Mouse (Mus musculus): ENCODE measurements around the gene Gng3.
"Not testable (repeated sequence)": the region's sequence is repeated elsewhere in the genome, so short reads cannot be mapped to it uniquely, and the experiment has no call there.

Gene Gng3

GRCm38 (mm10) chr19:8848356-8848755, 9.4 kb upstream of the Gng3 start:
- intact Hi-C loops (cut with DNase I) = no loop called here

GRCm38 (mm10) chr19:8844371-8845129, 5.6 kb upstream of the Gng3 start:
- intact Hi-C loops (cut with DNase I) = no loop called here

- intact Hi-C loops (cut with DNase I) = no loop called here
Measured at GRCm38 (mm10) chr19:8842961-8843360, 4.0 kb upstream of the Gng3 start.

GRCm38 (mm10) chr19:8841012-8841411, 2.0 kb upstream of the Gng3 start:
- intact Hi-C loops (cut with DNase I) = no loop called here

GRCm38 (mm10) chr19:8839908-8840791, 1.2 kb upstream of the Gng3 start:
- intact Hi-C loops (cut with DNase I) = no loop called here

- intact Hi-C loops (cut with DNase I) = no loop called here
Measured at GRCm38 (mm10) chr19:8838041-8838730, 808 bp downstream of the Gng3 start.

GRCm38 (mm10) chr19:8837251-8837791, 1.7 kb downstream of the Gng3 start, which contains the start of gene Bscl2:
TSS of gene Bscl2 (plus strand) at chr19:8837467.
- intact Hi-C loops (cut with DNase I) = no loop called here

- intact Hi-C loops (cut with DNase I) = not testable (repeated sequence)
Measured at GRCm38 (mm10) chr19:8836327-8836726, 2.7 kb downstream of the Gng3 start.

- intact Hi-C loops (cut with DNase I) = loop anchor here (5.0 kb wide), 1 partner anchor 119 kb away; the partner anchor contains the start of gene Tut1
Measured at GRCm38 (mm10) chr19:8832971-8833370, 6.0 kb downstream of the Gng3 start.

- intact Hi-C loops (cut with DNase I) = loop anchor here (5.0 kb wide), 1 partner anchor 121 kb away; the partner anchor contains the start of gene Tut1
Measured at GRCm38 (mm10) chr19:8831262-8831661, 7.7 kb downstream of the Gng3 start.

- intact Hi-C loops (cut with DNase I) = loop anchor here (5.0 kb wide), 1 partner anchor 122 kb away; the partner anchor contains the start of gene Tut1
Measured at GRCm38 (mm10) chr19:8830664-8831063, 8.3 kb downstream of the Gng3 start.

GRCm38 (mm10) chr19:8829660-8830059, 9.3 kb downstream of the Gng3 start, which contains the start of gene AC129217.1:
TSS of gene AC129217.1 (plus strand) at chr19:8829773.
- intact Hi-C loops (cut with DNase I) = loop anchor here (5.0 kb wide), 1 partner anchor 123 kb away; the partner anchor contains the start of gene Tut1

GRCm38 (mm10) chr19:8822696-8823095, 16.3 kb downstream of the Gng3 start:
- intact Hi-C loops (cut with DNase I) = no loop called here

GRCm38 (mm10) chr19:8821146-8821545, 17.8 kb downstream of the Gng3 start:
- intact Hi-C loops (cut with DNase I) = no loop called here

- intact Hi-C loops (cut with DNase I) = no loop called here
Measured at GRCm38 (mm10) chr19:8820424-8820956, 18.5 kb downstream of the Gng3 start.

- intact Hi-C loops (cut with DNase I) = loop anchor here (5.0 to 10.0 kb wide), 2 partner anchors 48 to 65 kb away; partner anchors contain the start of genes Nxf1, Tmem179b and Tmem223
Measured at GRCm38 (mm10) chr19:8819596-8820423, 19.2 kb downstream of the Gng3 start, which contains the start of gene Hnrnpul2. TSS of gene Hnrnpul2 (plus strand) at chr19:8820010.

GRCm38 (mm10) chr19:8818801-8819595, 20.0 kb downstream of the Gng3 start, which contains the start of gene Ttc9c:
TSS of gene Ttc9c (minus strand) at chr19:8819333.
- intact Hi-C loops (cut with DNase I) = loop anchor here (5.0 to 10.0 kb wide), 2 partner anchors 47 to 64 kb away; partner anchors contain the start of genes Nxf1, Tmem179b and Tmem223

GRCm38 (mm10) chr19:8818301-8818798, 20.6 kb downstream of the Gng3 start:
- intact Hi-C loops (cut with DNase I) = loop anchor here (5.0 to 10.0 kb wide), 2 partner anchors 46 to 64 kb away; partner anchors contain the start of genes Nxf1, Tmem179b and Tmem223

All from adrenal gland (tissue).